Mouse (Mus musculus) ES-Bruce4 (cell line): ENCODE measurements around the gene Metap1d. TPM values are rescaled to one million over a fixed set of nuclear protein-coding genes. Genes with fewer than 3 reads are reported as not detected.

Source experiments
- H3K27ac ChIP-seq: 2 replicates; pipeline ENCODE4 v1.5.1; 2012; ENCODE audit warnings: low read length, inconsistent platforms; ENCODE audit not compliant: insufficient read depth
- H3K27me3 ChIP-seq: 2 replicates; pipeline ENCODE4 v1.6.1; 2012; ENCODE audit warnings: mild to moderate bottlenecking, low read length, inconsistent platforms; ENCODE audit not compliant: control insufficient read depth, poor library complexity, insufficient read depth, severe bottlenecking
- H3K36me3 ChIP-seq: 2 replicates; pipeline ENCODE4 v1.6.1; 2012; ENCODE audit warnings: inconsistent platforms, mild to moderate bottlenecking, low read length, moderate library complexity; ENCODE audit not compliant: control insufficient read depth, poor library complexity, insufficient read depth, severe bottlenecking
- H3K4me1 ChIP-seq: one replicate; pipeline ENCODE4 v1.8.1; 2011; ENCODE audit warnings: low read length; ENCODE audit not compliant: control insufficient read depth, insufficient read depth
- H3K4me3 ChIP-seq: 2 replicates; pipeline ENCODE4 v1.5.1; 2011; ENCODE audit warnings: low read depth, mild to moderate bottlenecking, low read length
- H3K9ac ChIP-seq: 2 replicates; pipeline ENCODE4 v1.6.1; 2012; ENCODE audit warnings: low read depth, mild to moderate bottlenecking, inconsistent platforms; ENCODE audit not compliant: poor library complexity, severe bottlenecking
- H3K9me3 ChIP-seq: replicated peaks from 2 replicates; pipeline ENCODE4 v1.6.1; 2012; ENCODE audit warnings: mild to moderate bottlenecking, low read length, inconsistent platforms; ENCODE audit not compliant: control insufficient read depth, poor library complexity, insufficient read depth, severe bottlenecking
- CTCF ChIP-seq: IDR thresholded peaks from one replicate; pipeline ENCODE4 v1.8.1; 2011; ENCODE audit warnings: low read depth, low read length
- EP300 ChIP-seq: IDR thresholded peaks from 2 replicates; pipeline ENCODE4 v1.6.1; 2011; ENCODE audit warnings: low read depth, low read length; ENCODE audit not compliant: insufficient read depth
- POLR2A ChIP-seq: IDR thresholded peaks from one replicate; pipeline ENCODE4 v1.8.1; 2011; ENCODE audit warnings: low read length; ENCODE audit not compliant: insufficient read depth
- polyA plus RNA-seq: library from polyadenylated mRNA; stranded (reverse); fragments of >200 nt; gene quantifications from 2 replicates; pipeline ENCODE4 v1.2.4, GENCODE M21; 2011; ENCODE audit warnings: low read depth; ENCODE audit not compliant: missing spikeins, insufficient read depth, insufficient read length

Metap1d gene
- polyA plus RNA-seq, 1 experiment = 13.0 TPM

- Histone ChIP-seq H3K36me3 (no peaks in the 10 kb centered on the region), H3K9me3 (no peaks in the 10 kb centered on the region), H3K4me3 (no peak overlapping the region), H3K4me1 (no peaks in the 10 kb centered on the region), H3K9ac (no peak overlapping the region), H3K27ac (no peak overlapping the region), H3K27me3 (no peaks in the 10 kb centered on the region)
- TF ChIP-seq CTCF = no peak
- TF ChIP-seq EP300 = no peak
- no peak for TF ChIP-seq POLR2A
Observed at GRCm38 (mm10) chr2:71458624-71459023, 5.5 kb downstream of the Metap1d start.

GRCm38 (mm10) chr2:71459659-71460058 lies 6.6 kb downstream of the Metap1d start:
- H3K27me3 ChIP-seq = no peaks in the 10 kb centered on the region
- no peaks in the 10 kb centered on the region for H3K36me3 ChIP-seq
- H3K27ac ChIP-seq = no peak overlapping the region
- TF ChIP-seq EP300 = no peak
- TF ChIP-seq CTCF = no peak
- no peak for TF ChIP-seq POLR2A
- no peaks in the 10 kb centered on the region for H3K4me1 ChIP-seq
- no peak overlapping the region for H3K9ac ChIP-seq
- H3K9me3 ChIP-seq = no peaks in the 10 kb centered on the region
- H3K4me3 ChIP-seq = no peak overlapping the region

GRCm38 (mm10) chr2:71461139-71461538 lies 8.1 kb downstream of the Metap1d start:
- H3K4me3 ChIP-seq = no peak overlapping the region
- no peak overlapping the region for H3K27ac ChIP-seq
- H3K36me3 ChIP-seq = no peaks in the 10 kb centered on the region
- no peaks in the 10 kb centered on the region for H3K9me3 ChIP-seq
- H3K4me1 ChIP-seq = no peaks in the 10 kb centered on the region
- no peak overlapping the region for H3K9ac ChIP-seq
- H3K27me3 ChIP-seq = no peaks in the 10 kb centered on the region
- TF ChIP-seq POLR2A (no peak), EP300 (no peak), CTCF (no peak)

- H3K27me3 ChIP-seq = no peaks in the 10 kb centered on the region
- TF ChIP-seq EP300 = no peak
- no peak for TF ChIP-seq CTCF
- TF ChIP-seq POLR2A = no peak
- no peaks in the 10 kb centered on the region for H3K9me3 ChIP-seq
- H3K36me3 ChIP-seq = no peaks in the 10 kb centered on the region
- H3K4me3 ChIP-seq = no peak overlapping the region
- H3K27ac ChIP-seq = no peak overlapping the region
- H3K4me1 ChIP-seq = no peaks in the 10 kb centered on the region
- no peak overlapping the region for H3K9ac ChIP-seq
Observed at GRCm38 (mm10) chr2:71461589-71461988, 8.5 kb downstream of the Metap1d start.

GRCm38 (mm10) chr2:71462066-71462465 lies 9.0 kb downstream of the Metap1d start:
- Histone ChIP-seq H3K9me3 (no peaks in the 10 kb centered on the region), H3K9ac (no peak overlapping the region), H3K4me1 (no peaks in the 10 kb centered on the region), H3K27me3 (no peaks in the 10 kb centered on the region), H3K27ac (no peak overlapping the region), H3K36me3 (no peaks in the 10 kb centered on the region), H3K4me3 (no peak overlapping the region)
- TF ChIP-seq EP300 (no peak), POLR2A (no peak), CTCF (no peak)

- H3K4me1 ChIP-seq = no peaks in the 10 kb centered on the region
- no peaks in the 10 kb centered on the region for H3K36me3 ChIP-seq
- TF ChIP-seq CTCF (no peak), POLR2A (no peak), EP300 (no peak)
- H3K9me3 ChIP-seq = no peaks in the 10 kb centered on the region
- H3K9ac ChIP-seq = no peak overlapping the region
- H3K27ac ChIP-seq = no peak overlapping the region
- H3K4me3 ChIP-seq = no peak overlapping the region
- no peaks in the 10 kb centered on the region for H3K27me3 ChIP-seq
Observed at GRCm38 (mm10) chr2:71462553-71462952, 9.5 kb downstream of the Metap1d start.
